Mouse (Mus musculus) mature B cell (primary cell): Measurements from ENCODE around the gene Cxcl16.

Experiments used
- in situ Hi-C: fragments of 300-500 bp; cut with MboI; formaldehyde crosslinking; loops from 2 replicates; pipeline ENCODE4 v1.14.3; 2019

Cxcl16 gene

GRCm38 (mm10) chr11:70413961-70414360, 45.8 kb downstream of the Cxcl16 start:
- in situ Hi-C loops: loop anchor here (25.0 kb wide), 1 partner anchor 348 kb away; the partner anchor contains the start of gene Zfp3

GRCm38 (mm10) chr11:70412591-70412990, 47.2 kb downstream of the Cxcl16 start:
- in situ Hi-C loops: loop anchor here (25.0 kb wide), 1 partner anchor 350 kb away; the partner anchor contains the start of gene Zfp3

- in situ Hi-C loops: loop anchor here (25.0 kb wide), 1 partner anchor 352 kb away; the partner anchor contains the start of gene Zfp3
These were observed 49.5 kb downstream of the Cxcl16 start for GRCm38 (mm10) chr11:70410297-70410643.

GRCm38 (mm10) chr11:70409594-70410296, 50.0 kb downstream of the Cxcl16 start, which contains the start of gene Pelp1:
Gene Pelp1, minus strand, starts transcription at chr11:70410031.
- in situ Hi-C loops: loop anchor here (25.0 kb wide), 1 partner anchor 353 kb away; the partner anchor contains the start of gene Zfp3
